Mouse (Mus musculus) right cerebral cortex, postnatal 4 days (tissue): ENCODE measurements around the gene Samd5.

Source experiments
- DNase-seq: peaks from one replicate; pipeline ENCODE4 v3.0.0-alpha.2; 2022

The Samd5 gene

DNA sequence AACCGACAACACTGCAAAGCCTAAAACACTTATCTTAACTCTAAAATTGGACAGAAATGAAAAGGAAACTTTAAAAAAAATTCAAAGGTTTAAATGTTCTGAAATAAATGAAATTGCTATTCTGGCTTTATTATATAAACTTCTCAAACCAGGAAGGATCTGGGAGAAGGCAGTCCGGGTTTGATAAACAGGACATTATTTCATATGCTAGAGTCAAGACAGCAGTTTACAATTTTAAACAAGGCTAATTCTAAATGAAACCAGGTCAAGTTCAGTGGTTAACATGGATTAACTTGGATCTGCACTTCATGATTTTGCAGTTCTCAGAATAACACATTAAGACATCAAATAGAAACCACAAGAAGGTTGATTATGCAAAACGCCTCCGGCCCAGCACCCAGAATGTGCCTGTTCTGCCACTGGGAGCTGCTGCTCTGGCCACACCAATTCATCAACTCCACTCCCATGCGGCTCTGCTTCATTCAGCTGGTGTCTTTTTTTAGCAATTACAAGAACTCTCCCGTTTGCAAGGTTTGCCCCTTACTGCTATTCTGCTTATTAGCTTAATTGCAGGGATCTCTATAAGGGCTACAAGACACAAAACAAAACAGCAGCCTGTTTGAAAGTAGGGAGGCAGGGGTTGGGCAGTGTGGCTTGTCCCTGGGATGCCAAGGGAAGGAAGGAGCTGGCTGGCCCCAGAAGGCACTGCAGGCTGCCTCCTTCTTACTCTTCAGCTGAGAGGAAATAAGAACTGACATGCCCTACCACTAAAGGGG lies 24.8 kb downstream of the Samd5 start:
- DNase-seq = no peak

DNA sequence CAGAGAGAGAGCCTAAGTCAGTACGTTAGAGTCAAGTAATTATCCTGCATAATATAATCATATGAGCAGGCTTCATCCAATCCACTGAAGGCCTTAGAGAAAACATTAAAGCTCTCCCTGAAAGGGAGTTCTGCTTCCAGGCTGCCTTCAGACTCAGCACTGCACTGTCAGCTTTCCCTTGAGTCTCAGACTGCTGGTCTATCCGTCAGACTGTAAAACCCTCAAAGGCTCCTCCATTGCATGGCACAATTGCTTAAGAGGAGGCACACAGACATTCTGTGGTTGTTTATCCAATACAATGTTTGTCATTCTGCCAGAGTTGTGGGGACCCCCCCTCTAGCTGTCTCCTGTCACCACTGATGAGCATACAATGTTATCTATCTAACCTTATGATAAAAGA lies 26.5 kb downstream of the Samd5 start:
- no peak for DNase-seq

DNA sequence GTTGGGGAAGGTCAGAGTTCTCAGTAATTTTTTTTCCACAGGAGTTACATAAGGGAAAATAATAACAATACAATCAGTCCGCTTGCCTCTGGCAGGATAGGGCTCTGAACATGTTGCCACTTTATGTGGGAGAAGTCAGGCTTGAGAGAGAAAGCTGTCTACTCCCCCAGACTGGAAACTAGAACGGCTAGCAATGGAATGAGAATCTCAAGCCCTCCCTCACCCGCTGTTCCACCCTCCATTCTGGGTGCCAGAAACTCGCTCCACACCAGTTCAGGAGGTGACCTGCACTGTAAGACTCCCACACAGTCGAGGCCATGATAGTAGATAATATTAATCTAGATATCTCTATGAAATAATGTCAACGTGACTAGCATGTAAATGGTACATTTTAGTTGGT lies 27.3 kb downstream of the Samd5 start:
- DNase-seq = no peak

DNA sequence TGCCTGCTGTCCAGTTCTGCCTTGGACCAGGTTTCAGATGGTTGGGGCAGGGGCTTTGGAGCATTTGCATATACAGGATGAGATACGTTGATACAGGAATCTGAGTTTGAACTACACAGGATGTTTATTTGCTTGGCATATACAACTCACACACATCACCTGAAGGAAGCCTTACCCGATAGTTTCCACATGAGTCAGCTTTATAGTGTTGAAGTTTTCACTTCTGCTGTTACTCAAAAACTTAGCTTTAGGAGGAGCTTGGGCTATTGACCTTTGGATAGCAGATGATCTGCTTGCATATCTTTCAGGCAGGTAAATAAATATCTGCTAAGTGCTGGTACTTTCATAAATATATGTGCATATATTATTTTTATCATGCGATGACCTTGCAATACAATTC lies 28.6 kb downstream of the Samd5 start:
- no peak for DNase-seq

DNA sequence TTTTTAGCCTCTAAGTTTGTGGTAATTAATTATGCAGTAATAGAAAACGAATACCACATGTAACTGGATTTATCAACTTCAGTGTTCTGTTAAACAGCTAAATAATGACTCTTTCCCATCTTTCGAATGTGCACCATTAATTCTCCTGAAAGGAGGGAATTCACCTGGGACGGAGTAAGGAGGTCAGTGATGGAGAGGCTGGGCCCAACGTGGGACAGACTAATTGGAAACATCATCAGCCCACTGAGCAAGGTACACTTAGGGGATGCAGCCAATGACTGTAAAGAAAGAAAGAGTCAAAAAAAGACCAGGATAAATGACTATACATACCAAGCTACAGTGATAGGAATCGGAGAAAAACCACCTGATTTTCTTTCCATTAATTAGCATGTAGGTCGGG lies 31.5 kb downstream of the Samd5 start:
- no peak for DNase-seq

DNA sequence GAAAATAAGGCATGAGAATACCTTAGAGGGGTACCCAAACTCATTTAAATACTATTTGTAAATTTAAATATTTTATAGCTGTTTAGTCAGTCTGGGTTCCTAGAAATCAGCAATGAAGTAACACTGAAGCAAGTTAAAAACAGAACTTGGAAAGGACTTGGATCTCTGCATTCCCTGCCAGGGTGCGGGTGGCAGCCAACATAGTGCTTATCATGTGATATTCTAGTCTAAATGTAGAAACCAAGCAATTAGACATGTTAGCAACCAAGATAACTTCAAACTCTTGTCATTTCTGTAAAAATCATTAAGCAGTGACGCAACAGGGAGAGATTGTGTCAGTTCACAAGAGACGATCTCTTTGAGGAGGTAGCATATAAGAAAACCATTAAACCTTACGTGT lies 32.9 kb downstream of the Samd5 start:
- peak; percentile 59 for DNase-seq

DNA sequence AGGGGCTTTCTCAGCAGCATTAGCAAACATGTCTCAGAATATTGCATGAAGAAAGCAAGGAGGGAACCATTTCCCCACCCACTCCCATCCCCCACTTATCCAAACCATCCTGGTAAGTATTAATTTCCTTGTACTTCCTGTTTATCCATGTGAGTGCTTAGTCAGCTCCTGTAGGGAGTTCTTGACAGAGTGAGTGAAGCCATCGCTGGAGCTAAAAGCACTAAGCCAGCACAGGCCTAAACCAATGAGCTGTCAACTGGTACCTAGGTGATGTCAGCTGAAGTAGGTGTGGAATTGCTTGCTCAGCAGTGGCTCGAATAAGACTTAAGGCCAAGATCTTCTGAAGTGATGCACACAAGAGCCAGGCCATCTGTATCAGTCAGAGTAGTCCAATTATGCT lies 34.3 kb downstream of the Samd5 start:
- DNase-seq = no peak

DNA sequence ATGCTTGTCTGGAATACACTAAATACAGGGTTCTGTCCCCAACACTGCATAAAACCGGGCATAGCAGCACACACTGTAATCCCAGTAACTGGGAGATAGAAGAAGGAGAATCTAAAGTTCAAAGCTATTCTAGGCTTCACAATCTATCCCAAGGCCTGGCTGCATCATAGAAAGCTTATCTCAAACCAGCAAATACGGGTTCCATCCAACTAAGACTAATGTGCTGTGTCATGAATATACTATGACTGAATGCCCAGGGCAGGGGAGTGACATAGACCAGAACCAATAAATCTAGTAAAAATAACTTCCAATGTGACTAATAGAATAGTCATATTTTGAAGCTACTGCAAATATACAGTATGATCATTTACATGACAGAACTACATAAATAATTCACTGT lies 35.0 kb downstream of the Samd5 start:
- DNase-seq = no peak

DNA sequence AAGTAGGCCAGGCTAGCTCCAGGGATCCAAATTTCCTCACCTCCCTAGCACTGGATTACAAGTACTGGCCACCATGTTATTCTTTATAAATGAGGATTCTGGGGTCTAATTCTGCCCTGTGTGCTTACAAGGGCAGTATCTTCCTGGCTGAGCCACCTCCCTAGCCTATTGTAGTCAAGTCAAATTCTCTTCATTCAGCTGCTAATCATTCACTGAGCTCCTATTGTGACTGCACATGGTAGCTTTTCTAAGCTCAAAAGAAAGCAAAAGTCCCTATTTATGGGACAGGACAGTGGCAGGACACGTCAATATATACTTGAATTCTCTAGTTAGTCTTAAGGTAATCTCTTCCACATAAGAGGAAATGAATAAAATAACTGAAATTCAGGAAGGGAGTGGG lies 49.7 kb downstream of the Samd5 start:
- no peak for DNase-seq

DNA sequence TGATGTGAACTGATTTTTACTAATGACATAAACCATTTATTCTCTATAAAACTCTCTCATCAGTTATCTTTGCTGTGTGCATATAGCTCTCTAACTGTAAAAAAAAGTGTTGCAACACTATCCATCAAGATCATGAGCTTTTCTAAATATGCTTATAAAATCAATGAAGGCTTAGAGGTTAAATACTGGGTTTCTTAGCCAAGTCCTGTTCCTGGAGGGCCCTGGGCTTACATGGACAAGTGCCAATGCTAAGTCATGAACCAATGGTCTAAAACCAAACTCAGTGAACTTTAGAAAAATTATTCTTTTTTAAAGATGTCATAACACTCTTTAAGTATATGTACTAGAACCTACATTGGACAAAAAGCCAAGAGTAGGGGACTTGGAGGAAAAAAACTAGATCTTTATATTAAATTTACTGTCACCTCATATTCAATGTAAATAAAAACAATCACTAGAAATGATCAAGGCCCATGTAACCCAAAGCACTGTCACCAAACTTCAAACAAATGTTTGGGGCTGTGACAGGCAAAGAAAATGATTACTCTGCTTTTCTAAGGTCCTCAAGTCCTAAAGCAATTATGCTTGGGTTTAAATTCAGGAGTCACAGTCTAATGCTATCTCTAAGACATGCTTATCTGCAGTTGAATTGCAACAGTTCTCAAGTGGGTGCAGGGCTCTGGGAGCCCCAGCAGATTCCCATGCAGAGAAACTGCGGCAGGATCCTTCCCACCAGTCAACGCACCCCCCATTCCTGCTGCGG lies 52.9 kb downstream of the Samd5 start:
- DNase-seq = no peak

DNA sequence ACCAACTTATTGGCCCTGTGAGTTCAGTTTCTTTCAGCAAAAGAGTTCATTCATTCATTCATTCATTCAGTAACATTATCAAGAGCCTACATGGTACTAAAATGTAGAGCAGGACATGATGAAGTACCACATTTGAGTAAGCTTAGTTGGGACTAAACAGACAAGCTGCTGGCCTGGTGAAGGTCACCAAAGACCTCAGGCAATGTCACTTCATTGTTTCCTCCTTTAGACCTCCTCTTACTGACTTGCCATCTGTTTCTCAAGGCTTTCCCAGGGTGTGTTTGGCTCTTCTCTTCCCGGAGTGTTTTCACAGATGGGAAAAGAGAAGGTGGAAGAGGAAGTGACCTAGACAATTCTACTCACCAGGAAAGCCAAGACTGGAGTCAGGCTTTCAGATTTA lies 54.0 kb downstream of the Samd5 start:
- DNase-seq = no peak

DNA sequence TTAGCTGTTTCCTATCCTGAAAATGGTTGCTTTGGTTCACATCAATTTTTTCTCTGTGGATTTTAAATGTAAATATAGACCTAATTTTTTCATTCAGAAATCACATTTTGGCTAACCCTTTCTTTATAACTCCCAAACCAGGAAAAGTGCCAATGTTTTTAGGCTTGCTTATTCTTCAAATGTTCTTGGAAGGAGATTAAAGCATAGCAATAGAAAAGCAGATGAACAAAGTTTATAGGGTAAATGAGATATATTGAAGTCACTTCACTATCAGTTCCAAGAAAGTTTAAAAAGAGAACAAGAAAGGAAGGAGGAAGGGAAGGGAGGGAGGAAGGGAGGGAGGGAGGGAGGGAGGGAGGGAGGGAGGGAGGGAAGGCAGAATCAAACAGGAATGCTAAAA lies 60.0 kb downstream of the Samd5 start:
- DNase-seq = no peak

DNA sequence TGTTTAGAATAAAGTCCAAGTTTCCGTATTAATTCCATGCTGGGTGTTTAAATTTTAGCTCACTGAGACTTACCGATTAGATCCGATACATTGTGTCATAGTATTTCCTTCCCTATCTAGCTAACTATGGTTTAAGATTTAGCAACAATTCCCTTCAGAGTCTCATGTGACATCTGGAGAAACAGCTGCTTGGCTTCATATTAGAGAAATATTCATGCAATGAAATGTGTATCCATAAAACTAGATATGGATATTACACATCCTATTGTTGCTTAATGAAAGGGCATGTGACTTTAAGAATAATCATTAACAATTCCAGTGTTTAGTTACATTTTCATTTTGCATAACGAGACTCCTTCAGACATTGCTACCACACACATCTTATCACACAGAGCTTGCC lies 66.2 kb downstream of the Samd5 start:
- DNase-seq = no peak

DNA sequence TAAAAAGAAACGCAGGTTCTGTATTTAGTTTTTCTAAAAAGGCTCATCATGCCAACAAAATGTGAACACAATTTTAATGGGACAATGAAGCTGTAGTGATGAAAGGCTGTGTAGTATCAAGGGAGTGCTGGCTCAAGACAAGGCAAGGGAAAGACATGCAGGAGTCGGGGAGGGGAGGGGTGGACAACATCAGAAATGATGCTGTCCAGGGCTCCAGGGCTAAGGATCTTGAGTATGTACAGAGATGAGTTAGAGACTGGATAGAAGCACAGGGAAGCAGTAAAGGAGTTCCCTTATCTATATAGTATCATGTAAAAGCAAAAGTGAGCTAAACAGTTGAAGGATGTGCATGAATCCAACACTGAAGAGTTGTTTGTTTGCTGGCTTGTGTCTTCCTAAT lies 67.9 kb downstream of the Samd5 start:
- no peak for DNase-seq

DNA sequence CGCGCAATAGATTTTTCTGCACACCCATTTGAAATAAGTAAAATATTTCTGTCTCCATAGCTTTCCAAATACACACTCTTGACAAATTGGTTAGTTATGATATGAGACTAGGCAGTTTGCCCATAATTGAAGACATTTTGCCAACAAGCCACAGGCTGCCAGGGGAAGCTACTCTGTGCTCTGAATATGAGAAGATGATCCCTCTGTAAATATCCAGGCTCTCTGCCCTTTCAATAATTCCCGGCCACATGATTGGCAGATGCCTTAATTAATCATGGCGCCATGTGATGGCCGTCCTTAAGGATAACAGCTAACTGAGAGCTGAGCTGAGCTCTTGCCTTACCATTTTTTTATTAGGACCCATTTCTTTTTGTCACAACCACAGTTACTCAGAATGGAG lies 69.4 kb downstream of the Samd5 start:
- DNase-seq = no peak

DNA sequence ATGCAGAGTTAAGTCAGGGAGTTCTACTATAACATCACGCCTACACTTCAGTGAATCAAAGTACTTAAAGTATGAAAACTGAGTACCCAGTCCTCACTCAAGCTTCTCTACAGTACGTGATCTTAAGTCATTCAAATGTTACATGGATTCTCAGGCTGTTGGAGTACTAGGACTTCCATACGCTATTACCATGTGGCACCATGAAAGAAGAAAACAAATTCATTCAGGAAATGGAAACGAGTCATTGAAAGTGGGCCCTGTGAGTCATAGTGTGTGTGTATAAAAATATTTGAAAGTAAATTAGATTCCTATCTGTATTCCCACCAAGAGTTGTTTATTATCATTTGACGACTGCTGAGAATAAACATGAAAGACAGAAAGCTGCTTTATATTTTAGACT lies 71.7 kb downstream of the Samd5 start:
- DNase-seq = no peak

DNA sequence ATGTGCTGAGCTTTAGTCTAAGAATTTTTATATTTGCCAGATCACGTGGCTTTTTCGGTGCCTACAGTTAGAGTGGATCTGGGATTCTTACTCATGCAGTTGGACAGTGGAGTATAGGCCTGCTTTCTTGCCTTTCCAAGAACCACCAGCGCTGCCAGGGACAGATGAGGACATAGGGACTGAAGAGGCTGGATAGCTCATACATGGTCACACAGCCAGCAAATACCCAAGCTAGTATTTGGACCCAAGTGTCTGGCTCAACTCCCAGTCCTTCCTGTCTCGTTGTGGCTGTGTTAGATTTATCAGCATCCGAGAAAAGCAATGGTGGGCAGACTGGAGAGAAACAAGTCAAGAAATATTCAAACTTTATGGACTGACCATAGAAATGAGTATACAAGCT lies 72.2 kb downstream of the Samd5 start:
- peak; percentile 24 for DNase-seq

DNA sequence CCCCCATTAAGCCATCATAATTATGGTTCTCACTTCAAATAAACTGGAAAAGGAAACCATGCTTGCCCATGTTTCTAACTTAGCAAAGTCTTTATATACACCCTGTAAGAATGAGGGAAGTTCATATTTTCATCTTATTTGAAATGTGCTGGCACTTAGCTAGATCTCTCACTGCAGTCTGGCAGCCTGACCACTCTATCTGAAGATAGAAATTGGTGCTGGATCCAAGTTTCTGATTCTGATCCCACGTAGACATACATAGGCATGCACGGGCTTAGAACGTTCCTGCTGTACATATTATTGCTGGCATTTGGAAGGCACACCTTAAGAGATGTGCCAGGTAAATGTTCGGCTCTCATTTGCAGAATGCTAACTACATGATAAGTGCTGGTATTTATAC lies 72.6 kb downstream of the Samd5 start:
- peak; percentile 24 for DNase-seq

DNA sequence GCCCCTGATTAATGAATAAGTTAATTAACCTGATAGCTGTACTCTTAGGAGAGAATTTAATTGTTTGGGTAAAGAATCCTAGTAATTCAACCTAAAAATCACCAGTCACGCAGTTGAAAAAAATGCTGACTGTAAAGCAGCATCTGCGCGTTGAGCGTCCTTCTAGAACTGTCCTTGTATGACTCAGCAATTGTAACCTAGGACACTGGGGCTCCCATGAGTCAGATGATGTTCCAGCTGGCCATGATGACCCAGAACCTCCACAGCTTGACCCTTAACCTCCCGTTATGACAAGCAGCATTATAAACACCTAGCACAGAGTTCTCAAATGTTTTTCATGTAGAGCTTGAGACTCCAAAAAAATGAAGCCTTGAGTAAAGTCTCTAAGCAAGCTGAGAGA lies 78.8 kb downstream of the Samd5 start:
- no peak for DNase-seq

DNA sequence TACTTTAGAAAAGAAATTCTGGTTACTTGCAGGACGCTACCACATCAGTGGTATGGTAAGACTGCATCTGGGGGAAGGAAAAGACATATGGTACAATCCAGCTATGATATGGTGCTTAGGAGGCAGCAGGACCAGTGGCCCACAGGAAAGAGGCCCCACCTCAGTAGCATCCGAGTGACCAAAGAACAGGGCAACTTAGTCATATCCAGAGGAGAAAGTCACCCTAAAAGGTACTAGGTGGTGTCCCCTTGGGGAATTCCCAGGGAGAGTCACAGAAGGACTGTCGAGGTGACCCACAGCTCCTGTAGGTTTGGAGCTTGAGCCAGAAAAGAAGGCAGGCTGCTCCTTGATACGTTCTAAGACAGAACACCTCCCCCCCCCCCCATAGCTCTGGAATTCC lies 80.3 kb downstream of the Samd5 start:
- no peak for DNase-seq

DNA sequence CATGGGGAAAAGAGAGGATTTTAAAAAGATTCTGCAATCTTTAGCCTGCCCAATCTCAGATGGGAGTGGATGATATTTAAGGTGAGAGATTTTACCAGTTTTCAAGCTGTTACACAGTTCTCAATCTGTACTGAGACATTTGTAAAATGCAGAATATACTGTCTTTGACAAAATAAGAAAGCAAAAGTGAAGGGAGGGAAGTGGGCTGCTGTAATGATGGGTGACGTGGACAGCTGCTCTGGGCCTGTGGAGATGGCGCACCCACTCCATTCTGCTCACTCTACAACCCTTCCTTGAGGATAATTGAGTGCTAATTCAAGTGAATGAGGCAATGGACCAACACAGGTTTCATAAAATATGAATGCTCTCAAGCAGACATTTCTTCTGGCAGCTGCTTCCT lies 84.4 kb downstream of the Samd5 start:
- DNase-seq = no peak

DNA sequence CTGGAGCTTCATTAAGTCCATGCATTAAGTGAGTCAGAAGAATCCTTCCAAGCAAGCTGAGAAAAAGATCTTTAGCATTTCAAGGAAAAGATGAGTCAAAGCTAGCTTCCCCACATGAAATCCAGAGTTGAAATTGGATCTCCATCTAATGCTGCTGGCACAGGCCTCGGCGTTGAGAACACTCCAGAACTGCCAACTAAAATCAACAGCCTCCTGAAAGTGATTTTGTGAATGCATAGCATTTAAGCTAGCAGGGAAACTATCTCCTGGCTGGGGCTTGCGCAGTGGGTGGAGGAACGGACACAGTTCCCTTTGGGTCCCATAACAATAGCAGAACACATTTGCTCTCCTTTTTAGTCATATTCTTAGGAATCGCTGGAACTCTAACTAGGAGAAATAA lies 88.7 kb downstream of the Samd5 start:
- DNase-seq = peak; percentile 18

DNA sequence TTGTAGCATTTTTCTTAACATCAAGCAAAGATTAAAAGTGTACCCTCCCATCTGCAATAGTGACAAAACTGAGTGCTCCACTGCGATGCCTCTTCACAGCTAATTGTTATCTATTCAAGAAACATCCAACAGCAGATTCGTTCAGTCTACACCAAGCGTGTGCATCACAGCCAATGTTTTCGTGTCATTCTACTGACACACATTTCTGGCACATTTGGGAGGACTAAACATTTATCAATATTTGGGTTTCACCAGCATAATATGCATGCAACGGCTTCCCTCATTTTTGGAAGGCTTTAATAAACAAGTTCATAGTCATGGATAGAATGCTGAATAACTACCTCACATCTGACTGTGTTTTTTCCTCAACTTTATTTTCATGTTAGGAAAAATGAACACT lies 95.6 kb downstream of the Samd5 start:
- no peak for DNase-seq

DNA sequence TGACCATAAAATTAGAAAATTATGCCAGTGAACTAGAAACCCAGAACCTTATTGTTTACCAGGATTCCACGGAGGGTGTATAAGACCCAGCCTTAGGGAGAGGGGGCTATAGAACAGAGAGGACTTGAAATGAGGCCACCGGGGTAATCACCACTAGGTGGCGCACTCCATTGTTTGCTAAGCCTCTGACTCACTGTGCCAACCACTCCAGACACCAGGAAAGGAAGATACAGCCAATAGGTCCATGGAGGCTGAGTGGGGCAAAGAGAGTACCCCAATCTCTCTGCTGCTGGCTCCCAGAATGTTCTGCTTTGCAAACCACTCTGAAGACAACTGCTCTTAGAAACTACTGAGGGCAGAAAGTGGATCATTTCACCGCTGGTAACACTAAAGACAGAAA lies 99.4 kb downstream of the Samd5 start:
- DNase-seq = peak; percentile 47

DNA sequence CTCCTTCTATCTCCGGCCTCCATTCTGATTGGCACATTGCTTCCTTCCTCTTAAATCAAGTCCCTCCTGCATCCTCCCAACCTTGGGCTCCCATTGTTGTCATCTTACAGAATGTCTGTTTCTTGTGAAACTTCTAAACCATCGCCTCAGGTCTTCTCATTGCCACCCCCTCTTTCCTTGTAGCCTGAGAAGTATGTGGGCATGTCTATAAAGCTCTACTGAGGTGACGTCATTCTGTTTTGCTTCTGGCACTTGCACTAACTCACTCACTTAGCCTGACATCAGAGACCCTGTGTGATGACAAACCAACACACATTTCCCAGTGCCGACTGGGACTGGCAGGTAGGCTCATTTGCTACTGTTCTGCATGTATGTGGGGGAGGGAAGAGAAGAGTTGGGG lies 100.9 kb downstream of the Samd5 start:
- DNase-seq = no peak
